Mouse (Mus musculus): Measurements from ENCODE around the gene Map2k7. TPM values are rescaled to one million over a fixed set of nuclear protein-coding genes. Genes with fewer than 3 reads are reported as not detected.

Gene Map2k7
- polyA plus RNA-seq, 1 experiment from 2014 or later, result 36.9 TPM

DNA sequence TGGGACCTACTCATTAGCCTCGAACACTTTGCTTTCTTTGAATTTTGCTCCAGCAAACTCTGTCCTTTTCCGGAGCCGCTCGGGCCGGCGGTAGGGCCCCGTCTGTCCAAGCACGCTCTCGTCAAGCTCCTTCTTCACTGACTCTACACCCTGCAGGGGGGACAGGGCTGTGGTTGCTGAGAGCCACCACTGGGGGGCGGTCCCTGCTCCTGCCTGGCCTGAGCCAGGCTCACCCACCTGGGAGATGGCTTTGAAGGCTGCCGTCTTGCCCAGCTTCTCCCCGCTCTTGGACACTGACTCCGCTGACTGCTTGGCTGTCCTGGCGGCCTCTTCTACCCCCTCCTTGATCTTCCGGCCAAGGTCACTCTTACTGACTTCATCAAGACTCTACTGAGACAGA, 29.1 kb downstream of the Map2k7 start:
- Histone ChIP-seq H3K27me3 (no peaks in the 10 kb centered on the region), H3K27ac (replicated peaks) (no peak overlapping the region), H3K4me1 (replicated peaks) (no peaks in the 10 kb centered on the region), H3K36me3 (peaks cover 98% of the 10 kb centered on the region), H3K9me3 (no peaks in the 10 kb centered on the region), H3K4me2 (no peak overlapping the region), H3K9ac (no peak overlapping the region), H3K4me3 (no peak overlapping the region)
- 82% methylated on average over 15 of the region's 15 CpGs for WGBS
- ATAC-seq (ENCODE audit: low read depth), result peak; percentile 40; the same call in 1 of the 2 replicates

DNA sequence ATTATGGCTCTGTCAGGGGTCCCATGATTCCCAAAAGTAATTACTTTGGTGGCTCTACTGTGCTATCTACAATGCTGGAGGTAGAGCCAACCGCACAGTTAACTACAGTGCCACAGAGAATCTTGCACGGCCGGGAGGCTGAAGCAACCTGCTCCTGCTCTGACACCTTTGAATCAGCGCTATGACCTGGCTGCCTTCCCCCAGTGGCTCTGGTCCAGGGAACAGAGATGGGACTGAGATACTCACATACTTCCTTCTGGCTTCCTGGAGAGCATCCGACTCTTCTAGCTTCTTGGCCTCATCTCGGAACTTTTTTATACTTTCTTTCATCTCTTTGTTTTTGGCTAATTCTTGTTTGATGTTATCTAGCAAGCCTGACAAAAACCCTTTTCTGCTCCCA, 31.1 kb downstream of the Map2k7 start:
- no peak overlapping the region for H3K4me2 ChIP-seq
- ATAC-seq (ENCODE audit: low read depth), result no peak
- 90% methylated on average over 6 of the region's 6 CpGs for WGBS

DNA sequence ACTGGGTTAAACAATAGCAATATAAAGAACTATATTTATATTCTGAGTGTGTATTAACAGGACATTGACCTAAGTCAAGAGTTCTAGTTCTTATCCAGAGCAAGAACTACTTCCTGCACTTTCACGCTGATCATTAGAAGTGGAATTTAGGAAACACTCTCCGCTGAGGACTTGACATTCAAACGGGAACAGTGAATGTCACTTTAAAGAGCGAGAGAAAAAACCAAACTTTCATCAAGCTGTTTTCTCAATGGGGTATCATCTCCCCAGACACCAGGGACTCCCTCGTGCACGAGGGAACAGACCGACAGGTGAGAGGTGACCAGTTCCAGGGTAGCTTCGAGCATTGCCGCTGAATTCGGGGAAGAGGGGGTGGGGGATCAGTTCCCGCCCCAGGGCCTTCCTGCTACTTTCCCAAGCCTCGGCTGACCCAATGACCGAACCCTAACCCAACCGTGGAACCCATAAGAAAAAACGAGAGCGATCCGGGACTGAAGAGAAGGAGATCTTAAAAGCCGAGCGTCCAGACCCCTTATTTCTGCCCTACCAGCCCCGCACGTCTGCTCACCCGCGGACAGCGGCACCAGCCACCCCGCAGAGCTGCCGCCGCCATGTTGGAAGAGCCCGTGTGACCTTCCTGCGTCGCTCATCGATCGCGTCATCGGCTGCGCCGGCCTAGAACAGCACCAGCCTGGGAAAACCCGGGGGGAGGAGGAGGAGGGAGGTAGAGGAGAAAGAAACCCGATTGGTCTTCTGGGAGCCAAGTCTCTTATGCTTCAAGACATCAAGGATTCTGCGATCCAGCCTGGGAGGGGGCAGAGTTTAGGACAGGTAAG, 37.0 kb downstream of the Map2k7 start, which contains the start of gene Timm44:
TSS of gene Timm44 (minus strand) at position 639 of the 836 bp plus-strand sequence.
- under 1% methylated on average over 39 of the region's 39 CpGs for WGBS
- Histone ChIP-seq H3K36me3 (peaks cover 33% of the 10 kb centered on the region), H3K9me3 (no peaks in the 10 kb centered on the region), H3K27ac (replicated peaks) (peak within 1 kb of the TSS; percentile 77), H3K4me2 (peak within 1 kb of the TSS; percentile 62), H3K27me3 (no peaks in the 10 kb centered on the region), H3K9ac (peak within 1 kb of the TSS; percentile 83), H3K4me1 (replicated peaks) (peaks cover 14% of the 10 kb centered on the region), H3K4me3 (peak within 1 kb of the TSS; percentile 75)
- peak; percentile 96 for ATAC-seq (ENCODE audit: low read depth)

More for the DNA sequence above, 31.1 kb downstream of the Map2k7 start:
- Histone ChIP-seq H3K36me3 (peaks cover 92% of the 10 kb centered on the region), H3K27me3 (no peaks in the 10 kb centered on the region), H3K4me3 (no peak overlapping the region), H3K27ac (replicated peaks) (no peak overlapping the region), H3K9ac (no peak overlapping the region), H3K4me1 (replicated peaks) (peaks cover 3% of the 10 kb centered on the region), H3K9me3 (no peaks in the 10 kb centered on the region)

DNA sequence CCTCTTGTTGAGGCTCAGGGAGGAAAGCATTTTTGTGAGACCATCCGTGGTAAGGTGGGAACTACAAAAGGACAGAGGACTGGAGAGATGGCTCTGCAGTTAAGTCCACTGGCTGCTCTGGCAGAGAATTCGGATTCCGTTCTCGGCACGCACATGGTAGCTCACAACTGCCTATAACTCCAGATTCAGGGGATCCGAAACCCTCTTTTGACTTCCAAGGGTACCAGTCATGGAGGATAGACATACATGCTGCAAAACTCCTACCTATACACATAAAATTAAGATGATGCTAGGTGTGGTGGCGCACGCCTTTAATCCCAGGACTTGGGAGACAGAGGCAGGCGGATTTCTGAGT, 37.5 kb downstream of the Map2k7 start:
- Histone ChIP-seq H3K27me3 (no peaks in the 10 kb centered on the region), H3K9ac (peak overlapping the region; percentile 83), H3K4me3 (peak overlapping the region; percentile 75), H3K36me3 (peaks cover 29% of the 10 kb centered on the region), H3K4me2 (peak overlapping the region; percentile 62), H3K27ac (replicated peaks) (peak overlapping the region; percentile 77), H3K9me3 (no peaks in the 10 kb centered on the region), H3K4me1 (replicated peaks) (peaks cover 14% of the 10 kb centered on the region)
- 32% methylated on average over 9 of the region's 9 CpGs for WGBS
- no peak; the same call in 1 of the 2 replicates for ATAC-seq (ENCODE audit: low read depth)

DNA sequence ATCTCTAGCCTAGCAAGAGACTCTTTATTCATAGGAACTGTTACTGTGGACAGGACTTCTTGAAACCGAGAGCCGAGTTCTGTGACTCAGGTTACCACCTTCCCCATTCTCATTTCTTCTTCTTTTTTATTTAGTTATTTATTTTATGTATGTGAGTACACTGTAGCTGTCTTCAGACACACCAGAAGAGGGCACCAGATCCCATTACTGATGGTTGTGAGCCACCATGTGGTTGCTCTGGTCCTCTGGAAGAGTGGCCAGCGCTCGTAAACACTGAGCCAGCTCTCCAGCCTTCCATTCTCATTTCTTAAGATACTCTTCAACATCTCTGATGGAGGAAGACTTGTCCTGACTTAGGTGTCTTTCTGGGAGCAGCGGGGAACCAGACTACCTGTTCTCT, 54.2 kb downstream of the Map2k7 start:
- Histone ChIP-seq H3K9ac (no peak overlapping the region), H3K9me3 (no peaks in the 10 kb centered on the region), H3K27me3 (no peaks in the 10 kb centered on the region), H3K4me1 (replicated peaks) (no peaks in the 10 kb centered on the region), H3K27ac (replicated peaks) (no peak overlapping the region), H3K4me2 (no peak overlapping the region), H3K36me3 (peaks cover 95% of the 10 kb centered on the region), H3K4me3 (no peak overlapping the region)
- 84% methylated on average over 5 of the region's 5 CpGs for WGBS
- ATAC-seq (ENCODE audit: low read depth), result no peak

Other genes starting within 250 kb of the Map2k7 start
- not detected in 2 replicates for gene Cd209f, start 132.9 kb upstream of the Map2k7 start, polyA plus RNA-seq (2015; fragmentation: Nextera tagmentation; extraction: Ambion mirVana)
- not detected in 2 replicates for gene Cd209g, start 104.6 kb upstream of the Map2k7 start, polyA plus RNA-seq (2015; fragmentation: Nextera tagmentation; extraction: Ambion mirVana)
- gene Evi5l, start 72.2 kb upstream of the Map2k7 start, polyA plus RNA-seq (2015; fragmentation: Nextera tagmentation; extraction: Ambion mirVana), result 78.7 and 82.7 TPM in 2 replicates
- 41.1 and 49.7 TPM in 2 replicates for gene Prr36, start 21.3 kb upstream of the Map2k7 start, polyA plus RNA-seq (2015; fragmentation: Nextera tagmentation; extraction: Ambion mirVana)
- gene Lrrc8e, start 11.9 kb upstream of the Map2k7 start, polyA plus RNA-seq (2015; fragmentation: Nextera tagmentation; extraction: Ambion mirVana), result 0.25 TPM in 1 of 2 replicates, not detected in the other
- 1.6 and 1.9 TPM in 2 replicates for gene Gm49320, start 125 bp downstream of the Map2k7 start, polyA plus RNA-seq (2015; fragmentation: Nextera tagmentation; extraction: Ambion mirVana)
- 3.3 and 7.0 TPM in 2 replicates for gene Tgfbr3l, start 9.5 kb downstream of the Map2k7 start, polyA plus RNA-seq (2015; fragmentation: Nextera tagmentation; extraction: Ambion mirVana)
- 58.5 and 59.0 TPM in 2 replicates for gene Snapc2, start 14.3 kb downstream of the Map2k7 start, polyA plus RNA-seq (2015; fragmentation: Nextera tagmentation; extraction: Ambion mirVana)
- gene Ctxn1, start 20.5 kb downstream of the Map2k7 start, polyA plus RNA-seq (2015; fragmentation: Nextera tagmentation; extraction: Ambion mirVana), result 276 and 301 TPM in 2 replicates
- 38.3 and 39.3 TPM in 2 replicates for gene Timm44, start 37.2 kb downstream of the Map2k7 start, polyA plus RNA-seq (2015; fragmentation: Nextera tagmentation; extraction: Ambion mirVana)
- gene Ccl25, start 86.5 kb downstream of the Map2k7 start, polyA plus RNA-seq (2015; fragmentation: Nextera tagmentation; extraction: Ambion mirVana), result 20.7 and 21.3 TPM in 2 replicates
- 119 and 139 TPM in 2 replicates for gene Elavl1, start 86.7 kb downstream of the Map2k7 start, polyA plus RNA-seq (2015; fragmentation: Nextera tagmentation; extraction: Ambion mirVana)

Measured in neural tube, embryonic 13.5 days (tissue).